Mouse (Mus musculus) adrenal gland, postnatal 25 days (tissue): Measurements from ENCODE around the gene Gm7271. TPM values are rescaled to one million over a fixed set of nuclear protein-coding genes. Genes with fewer than 3 reads are reported as not detected.

Source experiments
- total RNA-seq: library from RNA; stranded (reverse); gene quantifications from 2 replicates; pipeline ENCODE4 v1.2.3, GENCODE M21; 2021

Gene Gm7271
- total RNA-seq, 1 experiment from 2014 or later, result not detected

Other genes starting within 250 kb of the Gm7271 start
- gene Clock, start 179.2 kb upstream of the Gm7271 start, total RNA-seq, result 36.0 and 47.6 TPM in 2 replicates
- not detected in 2 replicates for gene Pdcl2, start 152.9 kb upstream of the Gm7271 start, total RNA-seq
- not detected in 2 replicates for gene Nmu, start 120.3 kb upstream of the Gm7271 start, total RNA-seq
- 61.9 and 69.8 TPM in 2 replicates for gene Exoc1, start 45.3 kb downstream of the Gm7271 start, total RNA-seq
- 6.8 and 6.9 TPM in 2 replicates for gene Cep135, start 104.7 kb downstream of the Gm7271 start, total RNA-seq
- 25.1 and 27.9 TPM in 2 replicates for gene C530008M17Rik, start 172.5 kb downstream of the Gm7271 start, total RNA-seq